Mouse (Mus musculus) CH12F3 (cell line): ENCODE results near the gene Hes5.

Experiments
- in situ Hi-C: fragments of 300-500 bp; cut with MboI; formaldehyde crosslinking; loops from 2 replicates; pipeline ENCODE4 v1.14.3; 2020; ENCODE audit warnings: low sequenced_read_pairs

The Hes5 gene

DNA sequence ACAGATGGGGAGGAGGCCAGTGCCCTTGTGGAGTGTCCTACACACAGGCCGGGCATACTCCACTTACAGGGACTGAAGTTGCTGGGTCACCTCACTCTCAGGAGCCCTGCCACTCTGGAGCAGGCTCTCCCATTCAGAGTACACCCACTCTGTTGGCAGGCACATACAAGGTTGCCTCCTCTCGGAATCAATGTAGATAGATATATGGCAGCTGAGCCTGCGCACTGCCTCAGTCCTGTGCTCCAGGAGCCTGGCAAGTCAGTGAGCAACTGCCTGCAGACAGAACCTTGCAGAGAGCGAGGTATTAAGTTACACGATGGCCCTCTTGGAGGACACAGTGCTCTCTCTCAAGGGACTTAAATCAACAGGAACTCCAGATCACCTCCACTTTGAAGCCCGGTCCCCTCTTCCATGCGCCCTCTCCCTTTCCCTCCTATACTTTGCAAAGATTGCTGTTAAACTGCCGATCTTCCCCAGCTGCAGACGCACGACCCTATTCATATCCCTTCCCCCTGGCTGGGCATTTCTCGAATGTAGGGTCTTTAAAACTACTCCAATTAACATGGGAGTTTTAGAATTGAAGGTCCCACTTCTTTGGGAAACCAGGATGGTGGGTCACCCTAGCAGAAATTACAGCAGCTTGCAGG is 2.6 kb downstream of the Hes5 start:
- in situ Hi-C loops, result loop anchor here (25.0 kb wide), 1 partner anchor 99 kb away; the partner anchor contains the start of genes Pex10 and Plch2

DNA sequence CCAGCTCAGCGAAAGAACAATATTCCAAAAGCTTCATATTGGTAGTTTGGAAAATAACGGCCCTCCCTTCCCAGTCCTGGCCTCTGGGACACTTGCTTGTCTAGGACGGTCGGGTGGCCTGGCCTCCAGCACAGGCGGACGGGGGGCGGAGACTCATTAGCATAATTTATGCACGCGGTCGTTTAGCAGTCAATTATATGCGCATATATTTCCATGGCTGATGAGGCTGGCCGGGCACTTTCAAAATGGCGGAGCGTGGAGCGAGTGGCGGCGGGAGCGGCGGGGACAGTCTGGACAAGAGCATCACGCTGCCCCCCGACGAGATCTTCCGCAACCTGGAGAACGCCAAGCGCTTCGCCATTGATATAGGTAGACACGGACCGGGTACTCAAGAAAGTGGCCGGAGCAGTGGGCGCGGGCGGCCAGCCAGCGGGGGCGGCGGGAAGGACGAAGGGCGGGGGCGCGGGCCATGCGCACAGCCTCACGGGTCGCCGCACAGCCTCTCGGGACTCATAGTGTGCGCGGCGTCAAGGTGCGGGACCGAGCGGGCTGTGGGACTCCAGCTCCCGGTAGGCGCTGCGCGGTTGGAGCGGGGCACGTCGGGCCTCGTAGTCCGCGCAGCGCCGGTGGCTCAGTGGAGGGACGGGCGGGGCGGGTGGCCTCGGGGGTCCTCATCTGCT is 3.3 kb downstream of the Hes5 start, which contains the start of gene Pank4:
Gene Pank4, plus strand, starts transcription at position 223 of the 680 bp plus-strand sequence.
- in situ Hi-C loops, result loop anchor here (25.0 kb wide), 1 partner anchor 98 kb away; the partner anchor contains the start of genes Pex10 and Plch2

DNA sequence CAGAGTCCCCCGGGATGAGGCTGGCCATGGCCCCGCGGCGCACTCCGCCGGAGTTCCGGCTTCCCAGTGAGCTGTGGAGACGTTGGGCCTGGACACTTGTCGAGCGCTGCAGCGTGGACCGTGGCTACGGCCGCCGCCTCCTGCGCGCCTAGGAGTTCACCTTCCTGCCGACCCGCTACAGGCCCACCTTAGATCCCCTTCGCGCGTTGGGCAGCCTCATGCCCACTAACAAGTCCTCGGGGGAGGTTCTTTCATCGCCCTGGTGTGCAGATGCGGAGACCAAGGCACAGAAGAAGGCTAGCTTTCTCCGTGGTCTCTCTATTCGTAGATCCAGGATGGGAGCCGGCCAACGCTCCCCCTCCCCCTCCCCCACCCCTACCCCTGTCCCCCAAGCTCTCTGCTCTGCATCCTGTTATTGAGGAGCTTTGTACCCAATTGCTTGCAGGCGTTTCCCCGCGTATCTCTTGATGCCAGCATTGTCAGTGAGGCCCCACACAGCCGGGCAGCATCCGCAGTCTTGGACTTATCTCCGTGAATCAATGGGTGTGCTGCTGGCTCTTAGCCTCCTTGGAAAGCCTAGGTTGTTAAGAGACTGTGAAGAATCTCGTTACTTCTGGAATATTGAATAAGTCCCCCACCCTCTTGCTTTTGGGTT is 4.0 kb downstream of the Hes5 start:
- in situ Hi-C loops, result loop anchor here (25.0 kb wide), 1 partner anchor 98 kb away; the partner anchor contains the start of genes Pex10 and Plch2

DNA sequence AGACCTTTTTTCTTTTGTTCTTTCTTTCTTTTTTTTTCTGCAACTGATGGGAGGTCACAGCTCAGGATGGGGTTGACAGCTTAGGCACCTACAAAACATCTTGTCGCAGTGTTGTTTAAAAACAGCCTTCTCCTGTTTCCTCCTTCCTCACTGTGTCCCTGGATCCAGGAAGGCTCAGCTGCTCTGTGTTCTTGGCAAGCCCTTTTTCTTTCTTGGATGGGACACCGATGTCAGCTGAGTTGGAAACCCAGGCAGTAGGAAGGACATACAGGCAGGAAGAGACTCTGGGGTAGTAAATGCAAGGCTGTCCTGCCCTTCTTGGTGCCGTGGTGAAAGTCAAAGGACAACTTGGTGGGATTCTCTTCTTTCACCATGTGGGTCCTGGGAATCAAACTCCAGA is 5.1 kb downstream of the Hes5 start:
- in situ Hi-C loops, result loop anchor here (25.0 kb wide), 1 partner anchor 96 kb away; the partner anchor contains the start of genes Pex10 and Plch2

DNA sequence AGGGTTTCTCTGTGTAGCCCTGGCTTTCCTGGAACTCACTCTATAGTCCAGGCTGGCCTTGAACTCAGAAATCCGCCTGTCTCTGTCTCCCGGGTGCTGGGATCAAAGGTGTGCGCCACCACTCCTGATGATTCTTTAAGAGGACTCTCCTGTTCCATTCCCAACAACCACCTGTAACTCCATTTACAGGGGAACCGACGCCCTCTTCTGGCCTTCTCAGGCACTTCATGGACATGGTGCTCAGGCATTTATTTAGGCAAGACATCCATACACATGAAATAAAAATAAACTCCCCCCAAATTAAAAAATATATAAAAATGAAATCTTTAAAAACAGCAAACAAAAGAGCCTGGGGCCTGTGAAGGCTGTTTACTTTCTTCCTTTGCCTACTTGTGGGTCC is 6.5 kb downstream of the Hes5 start:
- in situ Hi-C loops, result loop anchor here (25.0 kb wide), 1 partner anchor 95 kb away; the partner anchor contains the start of genes Pex10 and Plch2

DNA sequence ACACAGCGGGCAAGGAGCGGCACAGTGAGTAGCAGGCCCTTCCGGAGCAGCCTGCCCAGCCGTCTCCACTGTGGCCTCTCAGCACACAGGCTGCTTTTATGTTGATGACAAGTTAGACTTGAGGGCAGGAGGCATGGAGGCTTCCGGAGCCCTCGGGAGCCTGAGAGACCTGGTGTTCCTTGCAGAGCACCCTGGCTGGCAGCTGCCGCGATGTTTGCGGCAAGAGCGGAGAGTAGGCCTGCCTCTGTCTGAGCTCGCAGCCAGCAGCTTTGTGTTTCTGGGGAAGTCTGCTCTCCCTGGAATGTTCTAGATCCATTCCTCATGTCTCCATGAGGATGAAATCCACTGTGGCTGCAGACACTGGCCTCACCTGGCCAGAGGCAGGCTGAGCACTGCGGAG is 11.8 kb downstream of the Hes5 start:
- in situ Hi-C loops, result loop anchor here (10.0 to 25.0 kb wide), 2 partner anchors 90 to 272 kb away; partner anchors contain the start of genes Faap20, Pex10 and Plch2

DNA sequence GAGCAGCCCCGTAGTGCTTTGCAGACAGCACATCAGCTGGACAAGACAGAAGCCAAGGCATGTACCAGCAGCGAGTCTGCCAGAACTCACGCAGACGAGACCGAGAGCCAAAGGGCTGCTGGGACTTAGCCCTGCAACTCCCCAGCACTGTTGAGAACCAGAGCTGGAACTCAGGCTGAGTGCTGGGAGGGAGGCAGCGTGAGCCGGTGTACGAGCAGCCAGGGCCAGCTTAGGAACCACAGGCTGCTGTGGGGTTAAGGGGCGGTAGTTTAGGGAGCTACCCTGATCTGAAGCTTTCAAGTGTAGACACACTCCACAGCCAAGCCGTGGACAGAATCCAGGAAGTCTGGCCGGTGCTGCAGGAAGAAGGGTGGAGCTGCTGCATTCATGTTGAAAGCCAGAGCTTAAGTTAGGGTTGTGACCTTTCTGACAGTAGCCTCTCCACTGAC is 13.5 kb downstream of the Hes5 start:
- in situ Hi-C loops, result loop anchor here (10.0 to 25.0 kb wide), 2 partner anchors 88 to 271 kb away; partner anchors contain the start of genes Faap20, Pex10 and Plch2

DNA sequence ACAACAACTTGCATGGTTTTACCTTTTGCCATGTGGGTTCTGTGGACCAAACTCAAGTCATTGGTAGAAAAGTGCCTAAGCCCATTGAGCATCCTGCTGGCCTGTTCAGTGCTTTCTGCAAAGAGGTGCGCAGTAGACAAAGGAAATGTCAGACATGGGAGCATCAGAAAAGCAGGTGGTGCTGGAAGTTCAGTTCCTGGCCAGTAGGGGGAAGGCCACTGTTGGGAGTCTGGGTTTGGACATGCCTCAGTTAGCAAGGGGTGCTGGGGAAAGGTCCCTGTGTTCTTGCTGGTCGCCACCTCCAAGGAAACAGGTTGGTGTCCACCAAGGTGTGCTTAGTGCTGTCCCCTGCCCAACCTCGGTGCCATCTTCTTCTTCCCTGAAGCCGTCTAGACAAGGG is 19.4 kb downstream of the Hes5 start:
- in situ Hi-C loops, result no loop called here

DNA sequence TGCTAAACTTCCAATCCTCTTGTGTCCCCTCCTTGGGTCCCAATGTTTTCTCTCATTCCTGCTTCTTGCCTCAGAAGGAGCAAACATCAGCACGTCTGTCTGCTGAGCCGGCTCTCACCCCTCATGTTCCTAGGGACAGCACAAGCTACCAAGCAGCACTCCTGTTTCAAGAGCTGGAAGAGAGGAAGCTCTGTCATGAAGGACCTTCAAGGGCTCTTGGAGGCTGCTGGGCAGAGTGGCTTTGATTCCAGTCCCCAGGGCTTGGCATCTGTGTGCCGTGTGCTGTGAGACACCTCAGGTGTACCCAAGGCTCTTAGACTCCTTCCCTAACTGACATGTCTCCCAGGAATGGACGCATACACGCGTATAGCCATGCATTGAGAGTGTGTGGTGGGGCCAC is 20.4 kb downstream of the Hes5 start:
- in situ Hi-C loops, result no loop called here

DNA sequence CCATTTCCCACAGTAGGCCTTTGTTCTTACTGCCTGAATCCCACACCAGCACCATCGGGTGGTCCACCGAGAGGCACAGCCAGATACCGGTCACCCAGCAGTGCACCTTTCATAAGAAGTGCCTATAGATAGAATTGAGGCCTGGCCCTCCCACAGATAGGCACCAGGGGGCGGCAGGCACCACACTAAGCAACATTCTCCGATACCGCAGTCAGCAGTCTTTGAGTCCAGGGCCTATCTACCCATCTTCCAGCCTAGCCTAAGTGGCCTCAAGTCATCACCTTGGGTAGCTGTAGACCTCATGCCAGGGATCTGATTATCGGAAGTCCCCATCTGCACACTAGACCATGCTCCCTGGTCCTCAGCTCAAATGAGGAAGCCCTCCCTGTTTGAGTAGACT is 20.8 kb downstream of the Hes5 start:
- in situ Hi-C loops, result no loop called here

DNA sequence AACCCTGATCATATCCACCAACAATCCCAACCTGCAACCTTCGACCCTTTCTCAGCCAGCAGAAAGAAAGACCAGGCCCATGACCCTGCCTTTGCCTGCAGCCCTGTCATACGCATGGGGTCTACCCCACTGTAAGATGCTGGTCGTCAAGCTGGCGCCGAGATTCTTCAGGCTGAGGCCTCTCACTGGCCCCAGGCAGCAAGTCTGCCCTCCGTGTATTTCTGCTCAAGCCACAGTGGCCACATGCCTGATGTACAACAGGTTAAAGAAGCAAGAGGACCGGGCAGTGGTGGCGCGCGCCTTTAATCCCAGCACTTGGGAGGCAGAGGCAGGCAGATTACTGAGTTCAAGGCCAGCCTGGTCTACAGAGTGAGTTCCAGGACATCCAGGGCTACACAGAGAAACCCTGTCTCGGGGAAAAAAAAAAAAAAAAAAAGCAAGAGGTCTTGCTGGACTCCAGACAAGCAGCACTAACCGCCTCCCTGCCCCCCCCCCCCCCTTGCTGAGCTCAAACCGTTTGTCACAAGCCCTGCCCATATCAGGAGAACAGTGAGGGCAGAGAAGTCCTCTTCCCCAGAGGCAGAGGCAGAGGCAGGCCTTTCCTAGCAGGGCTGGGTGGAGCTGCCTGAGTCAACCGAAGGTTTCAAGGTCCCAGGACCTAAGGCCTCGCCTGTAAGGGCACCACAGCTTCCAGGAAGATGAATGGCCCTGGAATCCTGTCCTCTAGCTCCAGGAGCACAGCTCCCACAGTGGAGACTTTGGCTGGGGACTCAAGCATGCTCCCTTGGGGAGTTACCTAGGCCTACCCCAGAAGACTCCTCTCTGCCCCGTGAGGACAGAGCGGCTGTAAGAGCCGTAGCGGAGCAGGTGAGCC is 21.8 kb downstream of the Hes5 start:
- in situ Hi-C loops, result no loop called here

DNA sequence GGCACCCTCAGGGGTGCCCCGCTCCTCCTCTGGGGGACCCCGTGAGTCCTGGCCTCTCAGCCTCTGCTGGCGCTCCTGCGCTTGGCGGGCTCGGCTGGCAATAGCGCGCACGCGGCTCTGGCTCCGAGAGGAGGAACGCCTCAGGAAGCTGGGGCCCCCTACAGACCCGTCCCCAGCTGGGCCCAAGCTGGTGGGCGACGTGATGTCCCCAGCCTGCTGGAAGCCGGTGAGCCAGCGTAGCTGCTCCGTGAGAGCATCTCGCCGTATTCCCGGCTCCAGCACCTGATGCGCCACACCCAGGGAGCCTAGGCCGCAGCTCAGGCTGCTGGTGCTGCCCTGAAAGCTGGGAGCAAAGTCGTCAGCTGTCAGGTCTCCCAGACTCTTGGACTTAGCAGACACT is 23.0 kb downstream of the Hes5 start:
- in situ Hi-C loops, result no loop called here

DNA sequence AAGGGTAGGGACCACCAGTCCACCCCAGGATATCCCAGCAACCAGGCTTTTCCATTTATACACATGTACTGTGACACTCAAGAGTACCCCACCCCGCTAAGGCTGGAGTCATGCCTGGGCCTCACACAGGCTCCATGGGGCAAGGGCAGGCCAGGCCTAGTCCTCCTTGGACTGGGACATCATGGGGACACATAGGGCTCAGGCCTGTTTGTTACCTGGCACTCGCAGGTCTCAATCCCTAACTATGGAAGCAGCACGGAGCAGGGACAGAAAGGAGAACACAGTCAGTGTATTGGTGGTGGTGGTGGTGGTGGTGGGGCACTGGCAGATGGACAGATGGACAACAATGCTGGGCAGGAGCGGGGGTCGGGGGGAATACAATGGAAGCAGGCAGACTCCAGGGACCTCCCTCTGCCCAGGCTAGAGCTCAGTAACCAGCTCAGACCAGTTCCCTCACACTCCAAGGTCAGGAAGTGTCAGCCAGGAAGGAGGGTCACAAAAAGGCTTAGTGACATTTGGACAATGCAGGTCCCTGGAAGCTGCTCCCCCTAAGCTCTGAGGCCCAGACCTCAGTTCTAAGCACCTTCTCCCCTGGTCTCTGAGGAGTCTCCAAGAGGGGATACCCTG is 24.5 kb downstream of the Hes5 start:
- in situ Hi-C loops, result no loop called here

DNA sequence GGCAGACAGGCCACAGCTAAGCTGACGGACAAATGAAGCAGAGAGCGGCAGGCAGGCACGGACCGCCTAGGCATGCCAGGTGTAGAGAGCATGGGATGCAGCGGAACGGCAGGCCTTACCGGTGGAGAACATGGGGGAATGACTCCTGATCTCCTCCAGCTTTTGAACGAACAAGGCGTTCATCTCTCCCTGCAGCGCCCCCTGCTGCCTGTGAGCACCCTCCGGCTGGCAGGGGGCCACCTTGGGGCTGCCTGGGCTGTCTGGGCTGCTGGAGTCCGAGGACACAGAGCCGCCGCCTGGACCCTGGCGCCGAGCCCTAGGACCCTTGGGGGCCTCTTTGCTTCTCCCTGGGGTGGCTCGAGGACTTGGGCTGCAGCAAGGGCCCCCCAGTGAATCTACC is 25.4 kb downstream of the Hes5 start:
- in situ Hi-C loops, result no loop called here

DNA sequence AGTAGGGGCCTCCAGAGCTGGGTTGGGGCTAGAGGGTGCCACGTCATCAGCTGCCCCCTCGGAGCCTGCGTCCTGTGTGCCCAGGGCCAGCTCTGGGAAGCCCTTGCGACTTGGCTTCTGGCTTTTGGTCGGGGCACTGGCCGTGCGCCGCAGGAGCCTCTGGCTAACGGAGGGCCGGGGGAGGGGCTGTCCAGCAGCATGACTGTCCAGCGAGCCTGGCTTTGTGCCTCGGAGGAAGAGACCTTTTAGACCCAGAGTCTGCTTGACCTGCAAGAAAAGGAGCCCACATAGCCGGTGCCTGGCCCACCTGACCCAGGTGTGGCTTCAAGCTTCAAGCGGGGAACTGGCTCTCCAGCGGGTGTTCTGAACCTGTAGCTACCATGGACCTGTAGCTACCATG is 26.0 kb downstream of the Hes5 start:
- in situ Hi-C loops, result no loop called here

DNA sequence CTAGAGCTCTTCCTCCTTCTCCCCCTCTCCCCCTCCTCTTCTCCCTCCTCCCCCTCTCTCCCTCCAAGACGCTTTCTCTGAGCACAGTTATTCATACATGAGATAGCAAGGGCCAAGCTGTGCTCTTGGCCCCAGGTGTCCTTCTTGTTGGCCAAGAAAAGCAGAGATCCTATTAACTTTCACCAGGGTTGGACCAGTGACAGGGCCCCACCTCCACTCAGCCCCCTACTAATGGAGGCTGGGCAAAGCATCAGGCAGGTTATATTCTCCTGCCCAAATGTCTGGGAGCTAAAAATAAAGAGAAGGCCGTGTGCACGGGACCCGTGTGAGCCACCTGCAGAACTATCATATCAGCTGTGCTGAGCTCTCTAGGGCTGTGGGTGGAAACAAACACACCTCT is 34.2 kb downstream of the Hes5 start:
- in situ Hi-C loops, result no loop called here

DNA sequence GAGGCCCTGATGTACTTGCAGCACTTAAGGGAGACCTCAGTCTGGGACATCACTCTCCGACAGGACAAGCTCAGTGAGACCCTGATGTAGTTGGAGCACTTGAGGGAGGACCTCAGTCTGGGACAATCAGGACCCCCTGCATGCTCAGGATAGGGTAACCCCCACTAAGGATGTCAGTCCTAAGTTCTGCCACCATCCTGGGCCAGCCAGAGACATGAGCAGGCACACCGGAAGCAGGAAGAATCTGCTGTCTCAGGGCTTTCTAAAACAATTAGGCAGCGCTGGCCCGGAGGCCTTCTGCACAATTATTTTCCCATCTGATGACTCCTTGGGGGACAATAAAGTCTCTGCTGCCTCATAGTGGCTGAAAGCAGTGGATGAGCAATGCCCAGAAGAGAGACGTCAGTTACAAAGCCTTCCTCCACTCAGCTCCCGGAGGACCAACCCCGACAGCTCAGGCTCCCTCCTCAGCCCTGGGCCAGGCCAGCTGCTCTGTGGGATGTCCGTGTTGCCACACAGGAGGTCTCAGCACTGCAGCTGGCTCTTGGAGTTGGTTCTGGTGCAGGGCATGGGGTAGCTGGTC is 35.9 kb downstream of the Hes5 start:
- in situ Hi-C loops, result no loop called here

DNA sequence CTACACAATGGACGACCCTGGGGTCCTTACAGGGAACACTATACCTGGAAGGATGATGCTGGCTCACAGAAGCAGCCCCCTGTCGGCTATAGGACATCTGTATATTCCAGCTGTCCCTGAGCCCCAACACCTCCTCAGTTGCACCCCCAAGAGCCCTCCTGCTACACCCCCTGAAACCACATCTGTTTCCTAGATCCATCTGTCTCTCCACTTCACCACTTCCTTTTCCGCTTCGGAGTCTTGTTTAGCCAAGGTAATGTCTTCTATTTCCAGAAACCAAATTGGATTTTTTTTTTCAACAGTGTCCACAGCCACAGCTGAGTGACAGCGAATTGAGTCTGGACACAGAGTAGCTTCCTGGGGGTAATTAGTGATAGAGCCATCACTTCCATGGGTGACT is 38.7 kb downstream of the Hes5 start:
- in situ Hi-C loops, result no loop called here

DNA sequence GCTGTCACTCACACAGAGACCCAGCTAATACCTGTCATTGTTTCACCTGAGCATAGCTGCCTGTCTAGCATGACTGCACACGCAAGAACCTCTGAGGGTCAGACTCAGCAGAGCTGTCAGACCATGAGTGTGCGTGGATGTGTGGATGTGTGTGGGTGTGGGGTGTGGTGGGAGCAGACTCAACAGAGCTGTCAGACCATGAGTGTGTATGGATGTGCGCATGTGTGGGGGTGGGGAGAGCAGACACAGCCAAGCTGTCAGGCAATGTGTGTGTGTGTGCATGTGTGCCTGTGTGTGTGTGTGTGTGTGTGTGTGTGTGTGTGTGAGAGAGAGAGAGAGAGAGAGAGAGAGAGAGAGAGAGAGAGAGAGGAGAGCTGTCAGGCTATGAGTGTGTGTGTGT is 44.6 kb downstream of the Hes5 start:
- in situ Hi-C loops, result no loop called here

DNA sequence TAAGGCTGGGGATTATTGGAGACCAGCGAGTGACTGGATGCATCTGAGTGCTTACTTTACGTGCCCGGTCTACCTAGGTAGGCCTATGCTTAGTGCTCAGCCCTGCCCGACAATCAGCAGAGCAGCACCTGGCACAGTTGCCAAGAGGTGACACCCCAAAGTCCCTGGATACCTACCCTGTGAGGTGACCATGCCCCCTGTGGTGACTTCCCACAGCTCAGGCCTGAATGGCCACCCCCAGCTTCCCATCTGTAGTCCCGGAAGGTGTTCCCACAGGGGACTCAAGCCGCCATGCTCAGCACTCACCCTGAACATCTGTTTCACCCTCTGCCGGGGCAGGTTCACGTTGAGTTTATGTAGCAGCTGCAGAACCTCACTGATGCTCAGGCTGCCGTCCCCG is 45.6 kb downstream of the Hes5 start:
- in situ Hi-C loops, result no loop called here
